Mouse (Mus musculus) neural tube, embryonic 14.5 days (tissue): ENCODE results near the gene Defb45. TPM values are rescaled to one million over a fixed set of nuclear protein-coding genes. Genes with fewer than 3 reads are reported as not detected.

ENCODE experiments used
- ATAC-seq: fragments of 200-750 bp; cut with Nextera tagmentation; 2 replicates; pipeline ENCODE4 v1.8.0; 2017; ENCODE audit warnings: low read depth, mild to moderate bottlenecking, moderate TSS enrichment, moderate library complexity
- H3K27ac ChIP-seq: fragments of 300-500 bp; sonication (generic); 2 replicates; pipeline ENCODE4 v1.5.1; 2014; ENCODE audit warnings: low read depth, mild to moderate bottlenecking, control low read depth, low read length, moderate library complexity, mixed read lengths
- H3K27me3 ChIP-seq: fragments of 300-500 bp; sonication (generic); 2 replicates; pipeline ENCODE4 v1.6.1; 2014; ENCODE audit warnings: low read length; ENCODE audit not compliant: control insufficient read depth, insufficient read depth
- H3K36me3 ChIP-seq: fragments of 300-500 bp; sonication (generic); 2 replicates; pipeline ENCODE4 v1.6.1; 2014; ENCODE audit warnings: low read length, mixed read lengths; ENCODE audit not compliant: control insufficient read depth, insufficient read depth
- H3K4me1 ChIP-seq: fragments of 300-500 bp; sonication (generic); 2 replicates; pipeline ENCODE4 v1.6.1; 2014; ENCODE audit warnings: low read length; ENCODE audit not compliant: control insufficient read depth, insufficient read depth
- H3K4me2 ChIP-seq: fragments of 300-500 bp; sonication (generic); 2 replicates; pipeline ENCODE4 v1.6.1; 2014; ENCODE audit warnings: mild to moderate bottlenecking, low read depth, low read length, control low read depth
- H3K4me3 ChIP-seq: fragments of 300-500 bp; sonication (generic); 2 replicates; pipeline ENCODE4 v1.5.1; 2014; ENCODE audit warnings: low read depth, low read length, control low read depth, mixed read lengths
- H3K9ac ChIP-seq: fragments of 300-500 bp; sonication (generic); replicated peaks from 2 replicates; pipeline ENCODE4 v1.6.1; 2014; ENCODE audit warnings: low read depth, mild to moderate bottlenecking, control low read depth, low read length, mixed read lengths
- H3K9me3 ChIP-seq: fragments of 300-500 bp; sonication (generic); 2 replicates; pipeline ENCODE4 v1.6.1; 2016; ENCODE audit warnings: low read length; ENCODE audit not compliant: control insufficient read depth
- WGBS: fragments of 180-500 bp; shearing (Covaris S2); extraction: QIAGEN DNeasy Blood & Tissue Kit; methylation state at CpG from one replicate; pipeline ENCODE4 v1.1.7; 2014; 5-methylcytosine and 5-hydroxymethylcytosine counted together
- polyA plus RNA-seq: library from polyadenylated mRNA; unstranded; fragments of >200 nt; fragmentation: Nextera tagmentation; extraction: Ambion mirVana; gene quantifications from 2 replicates; pipeline ENCODE4 v1.2.1, GENCODE M21; 2014

Defb45 gene
- polyA plus RNA-seq, 1 experiment from 2014 or later, result not detected

- no peaks in the 10 kb centered on the region for H3K27me3 ChIP-seq
- 59% methylated on average over 5 of the region's 5 CpGs for WGBS
- no peaks in the 10 kb centered on the region for H3K36me3 ChIP-seq
Measured at GRCm38 (mm10) chr2:152617374-152617773, 18.2 kb upstream of the Defb45 start.

DNA sequence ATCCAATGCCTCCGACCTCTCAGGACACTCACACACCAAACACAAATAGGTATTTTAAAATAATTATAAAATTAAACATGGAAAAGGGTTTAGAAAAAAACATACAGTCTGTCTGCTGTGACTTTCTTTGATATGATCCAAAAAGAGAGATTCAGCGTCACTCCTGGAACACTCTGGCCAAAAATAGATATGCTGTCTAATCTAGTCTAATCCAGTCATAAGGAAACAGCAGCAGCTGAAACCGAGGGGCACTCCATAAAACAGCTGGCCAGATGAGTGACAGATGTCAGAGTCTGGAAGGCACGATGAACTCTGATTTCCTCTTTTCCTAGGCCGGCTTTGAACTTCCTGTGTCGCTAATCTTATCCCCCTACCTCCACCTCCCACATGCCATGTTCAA, 17.3 kb upstream of the Defb45 start:
- H3K4me3 ChIP-seq, result no peak overlapping the region
- no peaks in the 10 kb centered on the region for H3K36me3 ChIP-seq
- H3K9ac ChIP-seq, result no peak overlapping the region
- no peak overlapping the region for H3K4me2 ChIP-seq
- H3K9me3 ChIP-seq, result no peaks in the 10 kb centered on the region
- WGBS, result 82% methylated on average over 6 of the region's 6 CpGs
- no peak for ATAC-seq
- no peak overlapping the region for H3K27ac ChIP-seq
- no peaks in the 10 kb centered on the region for H3K27me3 ChIP-seq
- no peaks in the 10 kb centered on the region for H3K4me1 ChIP-seq

More at GRCm38 (mm10) chr2:152617374-152617773, 18.2 kb upstream of the Defb45 start:
- no peak overlapping the region for H3K27ac ChIP-seq
- ATAC-seq, result no peak
- no peak overlapping the region for H3K4me2 ChIP-seq
- H3K4me1 ChIP-seq, result no peaks in the 10 kb centered on the region
- H3K4me3 ChIP-seq, result no peak overlapping the region
- H3K9ac ChIP-seq, result no peak overlapping the region
- H3K9me3 ChIP-seq, result no peaks in the 10 kb centered on the region

- Histone ChIP-seq H3K9ac (no peak overlapping the region), H3K36me3 (no peaks in the 10 kb centered on the region), H3K4me3 (no peak overlapping the region), H3K9me3 (no peaks in the 10 kb centered on the region), H3K27ac (no peak overlapping the region), H3K4me2 (no peak overlapping the region), H3K27me3 (no peaks in the 10 kb centered on the region), H3K4me1 (no peaks in the 10 kb centered on the region)
- ATAC-seq, result peak; percentile 69; the same call in 1 of the 2 replicates
- 9% methylated on average over 7 of the region's 7 CpGs for WGBS
Measured at GRCm38 (mm10) chr2:152615563-152615962, 16.4 kb upstream of the Defb45 start.

GRCm38 (mm10) chr2:152612193-152612592, 13.0 kb upstream of the Defb45 start:
- no peak overlapping the region for H3K9ac ChIP-seq
- no peaks in the 10 kb centered on the region for H3K9me3 ChIP-seq
- 42% methylated on average over 7 of the region's 8 CpGs for WGBS
- no peak overlapping the region for H3K4me2 ChIP-seq
- no peak overlapping the region for H3K4me3 ChIP-seq
- H3K27me3 ChIP-seq, result no peaks in the 10 kb centered on the region
- no peaks in the 10 kb centered on the region for H3K36me3 ChIP-seq
- no peak overlapping the region for H3K27ac ChIP-seq
- H3K4me1 ChIP-seq, result no peaks in the 10 kb centered on the region
- no peak for ATAC-seq

- no peak for ATAC-seq
- Histone ChIP-seq H3K4me3 (no peak overlapping the region), H3K36me3 (no peaks in the 10 kb centered on the region), H3K9ac (no peak overlapping the region), H3K27me3 (no peaks in the 10 kb centered on the region), H3K4me1 (no peaks in the 10 kb centered on the region), H3K27ac (no peak overlapping the region), H3K4me2 (no peak overlapping the region), H3K9me3 (no peaks in the 10 kb centered on the region)
- 86% methylated on average over 1 of the region's 1 CpGs for WGBS
Measured at GRCm38 (mm10) chr2:152608719-152609118, 9.5 kb upstream of the Defb45 start.

GRCm38 (mm10) chr2:152607746-152608145, 8.5 kb upstream of the Defb45 start:
- no peak overlapping the region for H3K27ac ChIP-seq
- ATAC-seq, result no peak
- no peaks in the 10 kb centered on the region for H3K9me3 ChIP-seq
- H3K4me3 ChIP-seq, result no peak overlapping the region
- H3K27me3 ChIP-seq, result no peaks in the 10 kb centered on the region
- 53% methylated on average over 6 of the region's 6 CpGs for WGBS
- H3K9ac ChIP-seq, result no peak overlapping the region
- no peaks in the 10 kb centered on the region for H3K36me3 ChIP-seq
- no peak overlapping the region for H3K4me2 ChIP-seq
- H3K4me1 ChIP-seq, result no peaks in the 10 kb centered on the region

DNA sequence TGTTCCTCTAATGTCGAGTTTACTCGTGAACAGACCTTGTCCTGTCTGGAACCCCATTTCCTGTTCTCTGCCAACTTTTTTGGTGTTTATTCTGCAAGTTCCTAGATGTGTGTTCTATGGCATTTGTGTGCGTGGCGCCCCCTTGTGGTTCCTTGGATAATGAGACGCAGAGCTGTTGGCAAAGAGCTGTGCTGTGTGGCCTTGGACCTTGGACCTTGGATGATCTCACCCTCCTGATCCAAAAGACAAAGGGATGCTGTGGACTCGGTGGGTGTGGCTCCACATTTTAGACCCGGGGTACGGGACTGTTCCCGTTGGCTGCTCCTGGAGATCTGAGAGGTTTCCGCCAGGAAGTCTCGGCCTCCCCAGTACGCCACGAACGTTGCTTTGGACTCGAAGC, 4.9 kb upstream of the Defb45 start, which contains the start of gene Defb36:
TSS of gene Defb36 (plus strand) at position 271 of the 400 bp plus-strand sequence.
- H3K4me1 ChIP-seq, result no peaks in the 10 kb centered on the region
- no peak for ATAC-seq
- H3K27ac ChIP-seq, result no peak within 1 kb of the TSS
- no peaks in the 10 kb centered on the region for H3K36me3 ChIP-seq
- H3K4me2 ChIP-seq, result no peak within 1 kb of the TSS
- H3K9ac ChIP-seq, result no peak within 1 kb of the TSS
- H3K4me3 ChIP-seq, result no peak within 1 kb of the TSS
- 87% methylated on average over 15 of the region's 15 CpGs for WGBS
- H3K9me3 ChIP-seq, result no peaks in the 10 kb centered on the region
- no peaks in the 10 kb centered on the region for H3K27me3 ChIP-seq

DNA sequence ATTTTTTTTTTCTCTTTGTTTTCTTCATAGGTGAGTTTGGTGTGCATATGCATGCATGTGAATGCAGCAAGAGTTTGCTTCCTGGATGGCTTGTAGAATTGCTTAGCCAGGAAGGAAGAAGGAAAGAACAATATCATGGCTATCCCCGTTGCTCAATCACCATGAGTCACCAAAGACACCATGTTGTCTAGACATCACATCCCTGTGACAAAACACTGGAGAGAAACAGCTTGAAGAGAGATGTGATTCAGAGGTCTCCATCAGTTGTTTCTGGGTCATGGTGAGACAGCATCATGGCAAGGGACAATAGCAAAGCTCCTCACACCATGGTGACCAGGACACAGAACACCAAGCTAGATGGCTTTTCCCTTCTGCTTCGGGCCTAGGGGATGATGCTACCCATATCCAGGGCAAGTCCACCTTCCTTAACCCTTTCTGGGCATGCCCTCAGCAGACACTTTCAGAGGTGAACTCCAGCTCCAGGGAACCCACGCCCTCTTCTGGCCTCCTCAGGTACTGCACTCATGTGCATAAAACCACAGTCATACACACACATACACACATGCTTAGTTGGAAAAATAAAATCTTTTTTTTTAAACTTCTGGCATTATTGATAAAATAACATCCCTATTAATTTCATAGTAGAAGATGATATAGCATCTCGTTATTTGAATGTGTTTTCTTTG, 2.2 kb upstream of the Defb45 start:
- WGBS, result 76% methylated on average over 4 of the region's 4 CpGs

DNA sequence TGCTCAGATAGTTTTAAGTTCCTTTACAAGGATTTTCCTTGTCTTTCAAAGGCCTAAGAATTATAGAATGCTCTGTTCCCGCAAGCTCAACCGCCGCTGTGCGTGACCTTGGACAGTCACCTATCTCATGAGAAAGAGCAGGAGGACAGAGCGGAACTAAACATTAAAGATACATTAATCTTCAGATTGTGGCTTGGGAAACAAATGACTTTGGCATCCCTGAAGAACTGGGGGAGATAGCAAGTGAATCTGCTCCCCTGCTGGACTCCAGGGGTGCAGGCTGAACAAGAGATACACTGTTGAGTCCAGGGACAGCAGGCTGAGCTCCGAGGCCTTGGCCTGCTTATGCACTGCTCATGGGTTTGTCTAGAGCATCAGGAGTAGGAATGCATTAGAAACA, 877 bp upstream of the Defb45 start:
- H3K27me3 ChIP-seq, result no peaks in the 10 kb centered on the region

More for the DNA sequence above, 2.2 kb upstream of the Defb45 start:
- Histone ChIP-seq H3K27me3 (no peaks in the 10 kb centered on the region), H3K9me3 (no peaks in the 10 kb centered on the region), H3K4me2 (no peak overlapping the region), H3K9ac (no peak overlapping the region), H3K4me1 (no peaks in the 10 kb centered on the region), H3K27ac (no peak overlapping the region), H3K4me3 (no peak overlapping the region), H3K36me3 (no peaks in the 10 kb centered on the region)
- ATAC-seq, result no peak

More for the DNA sequence above, 877 bp upstream of the Defb45 start:
- H3K9ac ChIP-seq, result no peak overlapping the region
- no peak overlapping the region for H3K27ac ChIP-seq
- no peak overlapping the region for H3K4me2 ChIP-seq
- no peak overlapping the region for H3K4me3 ChIP-seq
- no peaks in the 10 kb centered on the region for H3K36me3 ChIP-seq
- WGBS, result 78% methylated on average over 6 of the region's 6 CpGs
- H3K9me3 ChIP-seq, result no peaks in the 10 kb centered on the region
- no peaks in the 10 kb centered on the region for H3K4me1 ChIP-seq
- no peak for ATAC-seq
